Mouse (Mus musculus): Measurements from ENCODE around the gene Gm5150.

- TF ChIP-seq CTCF (IDR thresholded peaks at IDR 0.05; ENCODE audit: low read depth, low read length) (no peak), POLR2A (IDR thresholded peaks at IDR 0.05; ENCODE audit: borderline replicate concordance, low read depth, low read length) (no peak)
Observed at GRCm38 (mm10) chr3:16006215-16006614, at the start of gene Gm5150.
